Mouse (Mus musculus): ENCODE data around the gene Gpr1.

DNA sequence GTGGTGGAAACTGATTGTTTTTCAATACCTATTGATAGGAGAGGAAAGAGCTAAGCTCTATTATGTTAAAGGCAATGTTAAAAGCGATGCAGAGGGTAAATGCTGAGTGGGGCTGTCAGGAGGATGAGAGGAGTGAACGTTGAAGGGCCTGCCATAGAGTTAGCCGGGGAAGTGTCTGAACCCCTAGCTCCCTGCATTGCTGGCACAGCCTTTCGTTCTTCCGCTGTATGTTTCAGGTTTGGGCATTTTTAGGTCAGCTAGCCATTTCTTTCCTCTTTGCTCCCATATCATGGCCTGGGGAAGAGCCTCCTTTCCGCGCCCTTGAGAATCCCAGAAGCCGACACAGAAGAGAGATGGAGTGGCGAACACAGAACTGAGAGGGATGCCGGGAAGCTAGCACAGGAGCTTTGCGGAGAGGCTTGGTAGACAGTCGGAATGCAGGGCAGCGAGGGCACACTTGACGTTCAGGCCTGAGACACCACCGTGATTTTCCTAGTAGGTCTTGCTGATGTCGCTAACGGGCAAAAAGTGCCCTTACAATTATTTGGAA, 46.8 kb upstream of the Gpr1 start:
- no peak for TF ChIP-seq CTCF (IDR thresholded peaks at IDR 0.05; ENCODE audit: low read depth, low read length)
- TF ChIP-seq POLR2A (IDR thresholded peaks at IDR 0.05; ENCODE audit: extremely low read depth, insufficient read depth, low read length): no peak
